Mouse (Mus musculus) hindbrain, postnatal 0 days (tissue): ENCODE data around the gene Crls1. TPM values are rescaled to one million over a fixed set of nuclear protein-coding genes. Genes with fewer than 3 reads are reported as not detected.

Experiments used
- ATAC-seq: fragments of 200-750 bp; cut with Nextera tagmentation; 2 replicates; pipeline ENCODE4 v1.8.0; 2017; ENCODE audit warnings: mild to moderate bottlenecking, moderate TSS enrichment, moderate library complexity
- DNase-seq: peaks from one replicate; pipeline ENCODE4 v3.0.0-alpha.2; 2015; ENCODE audit warnings: low spot score
- H3K27ac ChIP-seq: fragments of 300-500 bp; sonication (generic); 2 replicates; pipeline ENCODE4 v1.5.1; 2014; ENCODE audit warnings: mild to moderate bottlenecking
- H3K27me3 ChIP-seq: fragments of 300-500 bp; sonication (generic); 2 replicates; pipeline ENCODE4 v1.6.1; 2014; ENCODE audit warnings: low read length, mixed read lengths; ENCODE audit not compliant: insufficient read depth
- H3K36me3 ChIP-seq: fragments of 300-500 bp; sonication (generic); 2 replicates; pipeline ENCODE4 v1.6.1; 2014; ENCODE audit warnings: low read length, mixed read lengths; ENCODE audit not compliant: insufficient read depth
- H3K4me1 ChIP-seq: fragments of 300-500 bp; sonication (generic); 2 replicates; pipeline ENCODE4 v1.6.1; 2014; ENCODE audit warnings: antibody characterized with exemption, low read length, mixed read lengths; ENCODE audit not compliant: insufficient read depth
- H3K4me2 ChIP-seq: fragments of 300-500 bp; sonication (generic); 2 replicates; pipeline ENCODE4 v1.6.1; 2014; ENCODE audit warnings: low read depth, mild to moderate bottlenecking, low read length, moderate library complexity, mixed read lengths
- H3K4me3 ChIP-seq: fragments of 300-500 bp; sonication (generic); 2 replicates; pipeline ENCODE4 v1.5.1; 2014; ENCODE audit warnings: low read length
- H3K9ac ChIP-seq: fragments of 300-500 bp; sonication (generic); replicated peaks from 2 replicates; pipeline ENCODE4 v1.6.1; 2014; ENCODE audit warnings: mild to moderate bottlenecking, low read length, moderate library complexity, mixed read lengths
- H3K9me3 ChIP-seq: fragments of 300-500 bp; sonication (generic); 2 replicates; pipeline ENCODE4 v1.6.1; 2016; ENCODE audit warnings: low read length, mixed read lengths
- CTCF ChIP-seq: IDR thresholded peaks from 2 replicates; pipeline ENCODE4 v1.5.1; 2016; ENCODE audit warnings: antibody characterized with exemption, control low read depth, low read depth
- WGBS: fragments of 180-500 bp; shearing (Covaris S2); extraction: QIAGEN DNeasy Blood & Tissue Kit; methylation state at CpG from one replicate; pipeline ENCODE4 v1.1.7; 2014; 5-methylcytosine and 5-hydroxymethylcytosine counted together
- polyA plus RNA-seq: library from polyadenylated mRNA; unstranded; fragments of >200 nt; fragmentation: Nextera tagmentation; extraction: Ambion mirVana; gene quantifications from 2 replicates; pipeline ENCODE4 v1.2.1, GENCODE M21; 2015
- total RNA-seq: library from RNA; depleted of rRNA; stranded (reverse); fragments of >200 nt; gene quantifications from 2 replicates; pipeline ENCODE4 v1.2.3, GENCODE M21; 2014; rRNA removed

The Crls1 gene
- total RNA-seq, result 29.5 and 33.6 TPM in 2 replicates
- 21.6 and 22.9 TPM in 2 replicates for polyA plus RNA-seq

DNA sequence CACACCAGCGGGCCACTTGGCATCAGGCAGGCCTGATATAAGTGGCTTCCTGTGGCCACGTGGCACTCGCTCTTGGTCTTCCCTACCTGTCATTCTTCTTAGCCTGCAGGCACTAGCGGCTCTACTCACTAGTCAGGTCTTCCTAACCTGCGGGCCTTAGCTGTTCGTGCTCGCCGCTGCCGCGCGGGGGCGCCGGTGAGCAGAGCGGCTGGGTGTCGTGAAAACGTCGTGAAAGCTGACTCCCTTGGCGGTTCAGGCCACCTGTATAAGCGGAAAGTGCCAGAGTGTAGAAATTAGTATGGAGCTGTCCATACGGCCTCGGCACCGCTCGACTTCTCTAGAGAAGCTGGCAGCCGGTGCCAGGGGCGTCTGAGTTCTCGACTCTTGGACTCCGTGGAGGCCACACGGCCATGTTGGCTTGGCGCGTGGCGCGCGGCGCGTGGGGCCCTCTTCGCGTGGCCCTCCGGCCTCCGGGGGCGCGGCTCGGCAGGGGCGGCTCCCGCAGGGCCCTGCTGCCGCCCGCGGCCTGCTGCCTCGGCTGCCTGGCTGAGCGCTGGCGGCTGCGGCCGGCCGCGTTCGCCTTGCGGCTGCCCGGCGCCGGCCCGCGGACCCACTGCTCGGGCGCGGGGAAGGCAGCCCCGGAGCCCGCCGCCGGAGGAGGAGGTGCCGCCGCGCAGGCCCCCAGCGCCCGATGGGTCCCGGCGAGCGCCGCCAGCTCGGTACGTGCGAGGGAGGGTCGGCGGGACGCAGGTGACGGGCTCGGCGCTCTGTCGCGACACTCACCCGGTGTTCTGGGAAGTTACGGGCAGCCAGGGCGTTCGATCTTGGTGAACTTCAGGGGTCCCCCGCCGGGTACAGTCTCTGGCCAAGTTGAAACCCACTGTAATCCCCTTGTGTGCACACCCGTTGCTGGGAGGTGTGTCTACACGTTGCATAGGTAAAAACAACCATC lies at the start of gene Crls1:
Crls1 (plus strand) TSS at position 260 of the 952 bp plus-strand sequence.
- under 1% methylated on average over 91 of the region's 96 CpGs for WGBS
- TF ChIP-seq CTCF, result peak; percentile 99
- Histone ChIP-seq H3K27me3 (no peaks in the 10 kb centered on the region), H3K4me2 (peak within 1 kb of the TSS; percentile 85), H3K9me3 (no peaks in the 10 kb centered on the region), H3K4me1 (peaks cover 10% of the 10 kb centered on the region), H3K9ac (peak within 1 kb of the TSS; percentile 92), H3K36me3 (peaks cover 11% of the 10 kb centered on the region), H3K4me3 (peak within 1 kb of the TSS; percentile 95), H3K27ac (peak within 1 kb of the TSS; percentile 87)
- peak; percentile 96 for DNase-seq
- ATAC-seq, result peak; percentile 94

DNA sequence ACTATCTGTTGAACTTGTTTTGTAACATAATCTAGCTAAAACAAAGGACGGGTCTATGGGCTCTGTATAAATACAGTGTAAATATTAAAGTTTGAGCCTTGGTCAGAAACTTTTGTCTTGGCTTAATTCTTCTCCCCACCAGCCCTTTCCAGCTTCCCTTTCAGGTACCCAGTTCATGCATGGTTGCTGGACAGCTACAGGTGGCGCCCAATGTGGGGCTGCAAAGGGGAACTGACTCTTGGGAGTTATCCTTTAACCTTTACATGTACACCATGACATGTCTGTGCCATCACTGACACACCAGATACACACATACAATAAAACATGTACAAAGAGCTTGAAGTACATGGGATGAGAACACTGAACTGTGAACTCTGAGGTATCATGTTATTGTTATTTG lies 43.5 kb upstream of the Crls1 start:
- Histone ChIP-seq H3K27ac (no peak overlapping the region), H3K9me3 (no peaks in the 10 kb centered on the region), H3K36me3 (peaks cover 43% of the 10 kb centered on the region), H3K4me3 (no peak overlapping the region), H3K4me2 (no peak overlapping the region), H3K4me1 (no peaks in the 10 kb centered on the region), H3K9ac (no peak overlapping the region), H3K27me3 (no peaks in the 10 kb centered on the region)
- TF ChIP-seq CTCF, result no peak
- no peak for DNase-seq
- WGBS, result 90% methylated on average over 2 of the region's 2 CpGs
- ATAC-seq, result no peak

DNA sequence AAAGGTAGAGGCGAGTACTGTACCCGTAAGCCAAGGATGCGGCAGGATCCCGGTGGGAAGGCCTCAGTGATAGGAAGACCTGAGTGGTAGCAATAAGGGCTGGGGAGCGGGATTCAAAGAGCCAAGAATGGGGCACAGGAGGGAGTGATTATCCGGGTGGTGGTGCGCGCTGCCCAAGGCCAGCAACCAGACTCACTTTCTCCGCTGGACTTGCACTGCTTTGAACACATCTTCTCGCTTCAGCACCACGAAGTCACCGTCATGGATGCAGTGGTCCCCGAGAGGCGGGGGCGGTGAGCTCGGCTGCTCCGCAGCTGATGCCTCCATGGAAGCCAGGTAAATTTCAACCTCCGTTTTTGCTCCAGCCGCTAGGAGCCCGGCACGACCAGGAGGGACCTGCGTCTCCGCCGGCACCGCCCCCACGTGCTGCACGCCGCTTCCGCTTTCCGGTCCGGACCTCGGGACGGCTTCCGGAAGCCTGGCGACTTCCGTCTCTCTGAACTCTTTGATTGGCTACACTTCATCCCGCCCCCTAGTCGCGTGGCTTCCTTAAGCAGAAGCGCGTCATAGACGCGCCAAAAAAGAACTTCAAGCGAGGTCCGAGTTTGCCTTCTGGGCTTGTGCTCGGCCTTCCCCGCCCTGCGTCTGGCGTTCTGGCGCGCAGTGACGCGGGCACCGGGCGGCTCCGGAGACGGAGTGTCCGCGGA lies 30.7 kb upstream of the Crls1 start, which contains the start of the genes Trmt6 and Mcm8:
Trmt6 (minus strand) TSS at position 448 of the 707 bp plus-strand sequence.
Mcm8 (plus strand) TSS at position 534 of the 707 bp plus-strand sequence.
- Histone ChIP-seq H3K27ac (peak within 1 kb of the TSS; percentile 66; the same call in 1 of the 2 replicates), H3K27me3 (no peaks in the 10 kb centered on the region), H3K36me3 (peaks cover 18% of the 10 kb centered on the region; the same call in 1 of the 2 replicates), H3K4me3 (peak within 1 kb of the TSS; percentile 81), H3K9me3 (no peaks in the 10 kb centered on the region), H3K9ac (peak within 1 kb of the TSS; percentile 68), H3K4me1 (peaks cover 3% of the 10 kb centered on the region; the same call in 1 of the 2 replicates), H3K4me2 (peak within 1 kb of the TSS; percentile 67)
- WGBS, result 1% methylated on average over 59 of the region's 59 CpGs
- TF ChIP-seq CTCF, result peak; percentile 55
- ATAC-seq, result peak; percentile 100
- peak; percentile 98 for DNase-seq

DNA sequence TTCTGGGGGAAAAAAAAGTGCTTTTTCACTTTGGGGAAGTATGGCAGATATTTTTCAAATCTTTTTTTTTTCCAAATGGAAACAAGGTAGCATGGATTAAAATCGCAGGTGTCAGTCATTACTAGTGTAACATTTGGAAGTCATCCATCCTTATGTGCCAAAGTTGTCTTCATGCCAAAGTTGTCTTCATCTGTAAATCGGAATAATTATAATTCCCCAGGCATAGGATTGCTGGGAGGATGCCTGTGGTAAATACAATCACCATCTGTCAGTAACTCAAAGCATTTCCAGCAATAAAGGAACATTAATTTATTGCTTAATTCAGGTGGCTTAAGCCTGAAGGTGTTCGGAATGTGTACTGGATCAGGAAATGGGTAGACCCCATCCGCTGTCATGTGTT lies 5.4 kb upstream of the Crls1 start:
- ATAC-seq, result no peak
- Histone ChIP-seq H3K27me3 (no peaks in the 10 kb centered on the region), H3K27ac (no peak overlapping the region), H3K9ac (no peak overlapping the region), H3K4me3 (no peak overlapping the region), H3K4me2 (no peak overlapping the region), H3K36me3 (0 out of 2 replicates have a peak, but pooled peaks cover 3% of the 10 kb centered on the region), H3K4me1 (no peaks in the 10 kb centered on the region), H3K9me3 (no peaks in the 10 kb centered on the region)
- peak; percentile 4 for DNase-seq
- TF ChIP-seq CTCF, result no peak
- WGBS, result 82% methylated on average over 4 of the region's 4 CpGs

DNA sequence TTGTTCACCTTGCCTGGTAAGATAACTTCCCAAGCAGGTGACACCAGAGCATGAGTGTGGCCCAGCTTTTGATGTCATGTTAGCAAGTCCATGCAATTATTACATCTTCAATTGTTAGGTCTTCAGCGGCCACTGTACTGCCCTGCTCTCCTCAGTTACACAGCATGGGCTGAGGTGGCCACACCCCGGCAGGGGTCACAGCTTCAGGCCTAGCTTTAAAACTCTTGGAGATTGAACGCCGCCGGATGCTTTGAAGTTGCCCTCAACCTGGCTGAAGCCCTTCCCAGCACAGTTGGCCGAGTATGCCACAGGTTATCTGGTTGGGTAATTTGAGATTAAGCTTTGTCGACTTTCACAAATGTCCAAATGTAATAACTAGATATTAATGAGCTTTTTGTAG lies 1.1 kb downstream of the Crls1 start:
- WGBS, result 40% methylated on average over 7 of the region's 7 CpGs

DNA sequence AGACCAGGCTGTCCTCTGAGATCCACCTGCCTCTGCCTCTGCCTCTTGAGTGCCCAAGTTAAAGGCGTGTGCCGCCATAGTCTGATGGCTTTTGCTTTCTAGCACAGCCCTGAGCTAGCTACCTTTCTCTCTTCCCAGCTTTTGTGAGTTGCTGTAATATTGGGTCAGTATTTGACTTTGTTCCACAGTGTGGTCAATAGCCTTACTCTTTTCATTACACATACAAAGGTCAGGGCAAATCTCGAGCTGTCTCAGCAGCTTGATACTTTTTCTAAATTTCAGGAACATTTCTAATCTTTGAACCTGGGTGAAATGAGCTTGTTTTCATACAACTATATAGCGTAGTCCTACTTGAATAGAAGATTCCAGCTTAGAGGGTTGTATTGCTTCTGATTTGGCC lies 1.9 kb downstream of the Crls1 start:
- WGBS, result 87% methylated on average over 4 of the region's 4 CpGs
- H3K9ac ChIP-seq, result no peak overlapping the region

More for the DNA sequence above, 1.1 kb downstream of the Crls1 start:
- H3K27me3 ChIP-seq, result no peaks in the 10 kb centered on the region
- no peaks in the 10 kb centered on the region for H3K9me3 ChIP-seq
- TF ChIP-seq CTCF, result no peak
- peak; percentile 6 for DNase-seq
- no peak for ATAC-seq
- no peak overlapping the region for H3K27ac ChIP-seq
- H3K4me1 ChIP-seq, result peaks cover 10% of the 10 kb centered on the region
- H3K36me3 ChIP-seq, result peaks cover 18% of the 10 kb centered on the region
- peak overlapping the region; percentile 92 for H3K9ac ChIP-seq
- peak overlapping the region; percentile 95 for H3K4me3 ChIP-seq
- H3K4me2 ChIP-seq, result peak overlapping the region; percentile 85

More for the DNA sequence above, 1.9 kb downstream of the Crls1 start:
- Histone ChIP-seq H3K27ac (no peak overlapping the region), H3K36me3 (peaks cover 16% of the 10 kb centered on the region), H3K4me1 (peaks cover 10% of the 10 kb centered on the region), H3K4me3 (no peak overlapping the region), H3K27me3 (no peaks in the 10 kb centered on the region), H3K4me2 (peak overlapping the region; percentile 85), H3K9me3 (no peaks in the 10 kb centered on the region)
- ATAC-seq, result no peak
- no peak for TF ChIP-seq CTCF
- DNase-seq, result no peak
